Mouse (Mus musculus) E14TG2a.4 (cell line): ENCODE results near the gene Des.
A peak's percentile ranks its signal among the peaks of the same experiment; 100 is the strongest.

Source experiments
- H3K27me3 ChIP-seq: 2 replicates; pipeline ENCODE4 v1.6.1; 2014; ENCODE audit warnings: low read length, control low read depth; ENCODE audit not compliant: insufficient read depth
- H3K36me3 ChIP-seq: 2 replicates; pipeline ENCODE4 v1.6.1; 2014; ENCODE audit warnings: low read length, control low read depth; ENCODE audit not compliant: insufficient read depth
- H3K4me1 ChIP-seq: replicated peaks from 2 replicates; pipeline ENCODE4 v1.6.1; 2014; ENCODE audit warnings: low read depth, low read length, control low read depth
- H3K4me3 ChIP-seq: replicated peaks from 2 replicates; pipeline ENCODE4 v1.5.1; 2014; ENCODE audit warnings: mild to moderate bottlenecking, low read length
- H3K9me3 ChIP-seq: 2 replicates; pipeline ENCODE4 v1.6.1; 2014; ENCODE audit warnings: low read length, control low read depth
- CTCF ChIP-seq: conservative IDR thresholded peaks from 2 replicates; pipeline ENCODE4 v1.5.1; 2014; ENCODE audit warnings: low read length
- NANOG ChIP-seq: IDR thresholded peaks from 2 replicates; pipeline ENCODE4 v1.6.1; 2014; ENCODE audit warnings: borderline replicate concordance, low read length, mixed read lengths
- POU5F1 ChIP-seq: IDR thresholded peaks from 2 replicates; pipeline ENCODE4 v1.6.1; 2014; ENCODE audit warnings: low read length, borderline replicate concordance

Gene Des

DNA sequence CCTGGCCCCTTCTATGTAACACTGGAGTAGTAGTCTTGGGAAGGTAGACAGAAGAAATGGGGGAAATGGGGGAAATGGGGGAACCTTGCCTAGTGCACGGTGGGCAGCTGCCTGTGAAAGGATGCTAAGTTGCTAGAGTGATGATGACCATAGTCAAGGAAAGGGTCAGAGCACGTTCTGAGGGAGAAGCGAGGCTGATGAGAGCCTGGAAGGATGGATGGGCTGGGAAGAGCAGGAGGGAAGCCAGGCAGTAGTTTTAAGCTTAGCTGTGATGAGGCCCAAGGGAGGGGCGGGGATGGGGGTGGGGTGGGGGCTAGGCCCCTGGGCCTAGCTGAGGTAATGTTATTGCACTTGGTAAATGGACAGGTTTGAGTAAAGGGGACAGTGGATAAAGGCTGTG lies 994 bp downstream of the Des start:
- peaks cover 32% of the 10 kb centered on the region for H3K4me1 ChIP-seq
- TF ChIP-seq POU5F1 (no peak), NANOG (no peak)
- H3K9me3 ChIP-seq, result peaks cover 9% of the 10 kb centered on the region; the same call in 1 of the 2 replicates
- H3K27me3 ChIP-seq, result peaks cover 63% of the 10 kb centered on the region
- H3K36me3 ChIP-seq, result no peaks in the 10 kb centered on the region
- H3K4me3 ChIP-seq, result no peak overlapping the region

DNA sequence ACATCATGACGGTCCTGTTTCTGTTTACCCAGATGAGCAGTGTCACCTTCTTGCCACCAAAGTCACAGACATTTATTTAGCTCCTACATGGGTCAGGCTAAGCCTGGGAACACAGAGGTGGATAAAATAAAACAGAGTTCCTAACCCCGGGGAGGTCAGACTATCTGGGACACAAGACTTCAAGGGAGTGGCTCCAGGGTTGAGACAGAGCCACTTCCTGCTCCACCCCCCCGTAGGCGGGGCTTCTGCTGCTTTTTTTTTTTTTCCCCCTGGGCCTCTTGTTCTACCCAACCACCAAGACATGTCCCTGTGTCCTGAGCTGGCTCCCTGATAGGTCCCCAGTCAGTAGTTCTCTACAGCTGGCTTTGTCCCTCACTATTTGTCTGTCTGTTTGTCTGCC lies 1.6 kb downstream of the Des start:
- TF ChIP-seq CTCF, result no peak
- TF ChIP-seq POU5F1, result no peak
- H3K4me3 ChIP-seq, result peak overlapping the region; percentile 55; the same call in 1 of the 2 replicates
- H3K36me3 ChIP-seq, result no peaks in the 10 kb centered on the region
- peaks cover 9% of the 10 kb centered on the region; the same call in 1 of the 2 replicates for H3K9me3 ChIP-seq
- H3K4me1 ChIP-seq, result peaks cover 32% of the 10 kb centered on the region
- peaks cover 67% of the 10 kb centered on the region for H3K27me3 ChIP-seq

GRCm38 (mm10) chr1:75363868-75364267 lies 3.7 kb downstream of the Des start:
- TF ChIP-seq POU5F1, result no peak
- no peak for TF ChIP-seq CTCF
- no peak for TF ChIP-seq NANOG
- Histone ChIP-seq H3K36me3 (no peaks in the 10 kb centered on the region), H3K27me3 (peaks cover 63% of the 10 kb centered on the region), H3K9me3 (peaks cover 4% of the 10 kb centered on the region; the same call in 1 of the 2 replicates), H3K4me1 (peaks cover 32% of the 10 kb centered on the region), H3K4me3 (no peak overlapping the region)

GRCm38 (mm10) chr1:75365510-75366137 lies 5.5 kb downstream of the Des start:
- Histone ChIP-seq H3K4me3 (no peak overlapping the region), H3K27me3 (peaks cover 62% of the 10 kb centered on the region), H3K4me1 (peaks cover 35% of the 10 kb centered on the region), H3K9me3 (no peaks in the 10 kb centered on the region), H3K36me3 (no peaks in the 10 kb centered on the region)
- no peak for TF ChIP-seq NANOG
- TF ChIP-seq CTCF, result no peak
- no peak for TF ChIP-seq POU5F1

DNA sequence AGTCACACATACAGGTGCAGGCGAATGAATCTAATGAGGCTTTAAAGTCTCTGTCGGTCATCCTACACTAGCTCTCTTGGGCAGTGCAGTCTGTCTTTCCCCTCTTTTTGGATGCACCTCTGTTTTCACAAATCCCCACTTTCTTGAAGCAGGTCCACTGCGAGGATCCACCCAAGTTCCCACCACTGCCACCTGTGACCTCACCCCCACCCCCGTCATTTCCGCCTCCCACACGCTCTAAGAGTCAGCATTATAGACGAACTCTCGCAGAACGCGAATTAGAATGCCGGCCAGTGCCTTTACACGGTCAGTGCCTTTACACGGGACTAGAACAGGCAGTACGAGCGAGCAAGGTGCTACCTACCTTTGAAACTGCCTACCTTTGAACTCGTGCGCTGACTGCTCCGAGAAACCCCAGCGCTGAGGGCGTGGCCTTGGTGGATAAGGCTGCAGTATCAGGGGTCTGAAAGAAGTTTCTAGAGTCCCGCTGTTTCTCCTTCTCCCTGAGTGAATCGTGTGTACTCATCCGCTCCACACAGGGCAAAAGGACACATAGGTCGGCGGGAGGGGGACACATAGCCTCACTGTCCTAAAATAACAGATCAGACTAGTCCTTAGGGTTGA lies 9.3 kb downstream of the Des start:
- no peaks in the 10 kb centered on the region for H3K36me3 ChIP-seq

GRCm38 (mm10) chr1:75369984-75370660 lies 10.0 kb downstream of the Des start:
- H3K36me3 ChIP-seq, result no peaks in the 10 kb centered on the region
- peaks cover 53% of the 10 kb centered on the region for H3K27me3 ChIP-seq
- TF ChIP-seq NANOG (no peak), POU5F1 (no peak), CTCF (no peak)
- no peaks in the 10 kb centered on the region for H3K9me3 ChIP-seq
- peaks cover 26% of the 10 kb centered on the region for H3K4me1 ChIP-seq
- H3K4me3 ChIP-seq, result peak overlapping the region; percentile 13; the same call in 1 of the 2 replicates

More for the DNA sequence above, 9.3 kb downstream of the Des start:
- H3K4me3 ChIP-seq, result peak overlapping the region; percentile 13; the same call in 1 of the 2 replicates
- H3K27me3 ChIP-seq, result peaks cover 53% of the 10 kb centered on the region
- TF ChIP-seq CTCF (no peak), NANOG (no peak), POU5F1 (no peak)
- peaks cover 20% of the 10 kb centered on the region for H3K4me1 ChIP-seq
- H3K9me3 ChIP-seq, result no peaks in the 10 kb centered on the region

- Histone ChIP-seq H3K36me3 (no peaks in the 10 kb centered on the region), H3K4me1 (peaks cover 34% of the 10 kb centered on the region), H3K27me3 (peaks cover 59% of the 10 kb centered on the region), H3K4me3 (no peak overlapping the region), H3K9me3 (no peaks in the 10 kb centered on the region)
- no peak for TF ChIP-seq NANOG
- TF ChIP-seq CTCF, result peak; percentile 65
Measured at GRCm38 (mm10) chr1:75371317-75372095, 11.4 kb downstream of the Des start.

DNA sequence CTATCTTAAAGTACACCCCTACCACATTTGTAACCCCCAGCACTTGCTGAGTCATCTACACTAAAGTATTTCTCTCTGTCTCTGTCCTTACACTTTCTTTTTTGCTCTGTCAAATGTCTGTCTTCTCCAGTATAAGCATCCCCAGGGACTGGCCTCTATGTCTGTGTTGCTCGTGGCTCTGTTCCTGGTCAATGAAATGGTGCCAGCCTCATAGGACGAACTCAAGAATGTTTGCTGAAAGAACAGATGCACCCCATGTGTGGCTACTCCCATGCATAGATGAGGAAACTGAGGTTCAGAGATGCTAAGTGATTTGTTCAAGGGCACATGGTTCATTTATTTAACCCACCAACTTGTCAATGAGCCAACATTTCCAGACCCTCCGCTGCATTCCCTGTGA lies 12.3 kb downstream of the Des start:
- Histone ChIP-seq H3K27me3 (peaks cover 59% of the 10 kb centered on the region), H3K9me3 (no peaks in the 10 kb centered on the region), H3K36me3 (no peaks in the 10 kb centered on the region), H3K4me3 (no peak overlapping the region), H3K4me1 (peaks cover 34% of the 10 kb centered on the region)
- TF ChIP-seq NANOG (no peak), POU5F1 (no peak), CTCF (no peak)
